Mouse (Mus musculus) bone marrow, adult 2 months (tissue): Measurements from ENCODE around the gene Pard3.

Experiments used
- CTCF ChIP-seq: fragments of 200-500 bp; IDR thresholded peaks from 2 replicates; pipeline ENCODE4 v1.5.1; 2011; ENCODE audit warnings: low read length, control low read depth; ENCODE audit not compliant: control insufficient read depth, insufficient read depth
- POLR2A ChIP-seq: fragments of 200-500 bp; IDR thresholded peaks from 2 replicates; pipeline ENCODE4 v1.6.1; 2011; ENCODE audit warnings: low read depth, mild to moderate bottlenecking, control low read depth, low read length, borderline replicate concordance; ENCODE audit not compliant: control insufficient read depth

DNA sequence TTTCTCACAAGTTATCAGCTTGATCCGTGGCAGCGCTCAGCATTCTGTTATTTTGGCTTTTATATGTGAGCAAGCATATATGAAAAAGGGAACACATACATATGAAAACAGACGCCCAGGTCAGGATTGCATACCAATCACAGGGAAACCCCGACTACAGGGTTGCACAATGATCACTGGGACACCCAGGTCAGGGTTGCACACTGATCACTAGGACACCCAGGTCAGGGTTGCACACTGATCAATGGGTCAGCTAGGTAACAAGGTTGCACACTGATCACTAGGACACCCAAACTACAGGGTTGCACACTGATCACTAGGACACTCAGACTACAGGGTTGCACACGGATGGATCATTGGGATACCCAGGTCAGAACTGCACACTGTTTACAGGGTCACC is 228.6 kb downstream of the Pard3 start:
- no peak for TF ChIP-seq POLR2A
- TF ChIP-seq CTCF, result no peak
